Mouse (Mus musculus): Measurements from ENCODE around the gene Rftn1. TPM values are rescaled to one million over a fixed set of nuclear protein-coding genes. Genes with fewer than 3 reads are reported as not detected.

The Rftn1 gene
- polyA plus RNA-seq, 1 experiment = 67.4 TPM

GRCm38 (mm10) chr17:50185083-50185482 lies 5.4 kb downstream of the Rftn1 start:
- no peak for TF ChIP-seq POLR2A (IDR thresholded peaks at IDR 0.05; ENCODE audit: low read depth, low read length)
- TF ChIP-seq CTCF (IDR thresholded peaks at IDR 0.05; ENCODE audit: extremely low read depth, insufficient read depth, insufficient read length, insufficient replicate concordance) = no peak
- no peak for DNase-seq (ENCODE audit: low read depth in 1 of 2, low spot score in 2 of 2)
- peak overlapping the region; percentile 86 for H3K27ac ChIP-seq (ENCODE audit: insufficient read depth, low read length)
- no peaks in the 10 kb centered on the region for H3K27me3 ChIP-seq (ENCODE audit: control insufficient read depth, insufficient read depth, low read length)
- WGBS = 67% methylated on average over 4 of the region's 4 CpGs
- no peaks in the 10 kb centered on the region for H3K36me3 ChIP-seq (ENCODE audit: control insufficient read depth, insufficient read depth, low read length)
- H3K4me1 ChIP-seq (ENCODE audit: control insufficient read depth, insufficient read depth, insufficient read length) = peaks cover 54% of the 10 kb centered on the region
- H3K4me3 ChIP-seq (ENCODE audit: extremely low read depth, insufficient read depth, insufficient read length) = no peak overlapping the region

GRCm38 (mm10) chr17:50184217-50185038 lies 6.0 kb downstream of the Rftn1 start:
- no peak for TF ChIP-seq POLR2A (IDR thresholded peaks at IDR 0.05; ENCODE audit: low read depth, low read length)
- TF ChIP-seq CTCF (IDR thresholded peaks at IDR 0.05; ENCODE audit: extremely low read depth, insufficient read depth, insufficient read length, insufficient replicate concordance) = no peak
- Histone ChIP-seq H3K27ac (ENCODE audit: insufficient read depth, low read length) (no peak overlapping the region), H3K4me3 (ENCODE audit: extremely low read depth, insufficient read depth, insufficient read length) (no peak overlapping the region), H3K27me3 (ENCODE audit: control insufficient read depth, insufficient read depth, low read length) (no peaks in the 10 kb centered on the region), H3K36me3 (ENCODE audit: control insufficient read depth, insufficient read depth, low read length) (no peaks in the 10 kb centered on the region), H3K4me1 (ENCODE audit: control insufficient read depth, insufficient read depth, insufficient read length) (peaks cover 60% of the 10 kb centered on the region)
- no peak for DNase-seq (ENCODE audit: low read depth in 1 of 2, low spot score in 2 of 2)
- WGBS = 92% methylated on average over 12 of the region's 12 CpGs

GRCm38 (mm10) chr17:50183300-50183699 lies 7.2 kb downstream of the Rftn1 start:
- no peak overlapping the region for H3K27ac ChIP-seq (ENCODE audit: insufficient read depth, low read length)
- no peak overlapping the region for H3K4me3 ChIP-seq (ENCODE audit: extremely low read depth, insufficient read depth, insufficient read length)
- peaks cover 58% of the 10 kb centered on the region for H3K4me1 ChIP-seq (ENCODE audit: control insufficient read depth, insufficient read depth, insufficient read length)
- no peaks in the 10 kb centered on the region for H3K36me3 ChIP-seq (ENCODE audit: control insufficient read depth, insufficient read depth, low read length)
- TF ChIP-seq POLR2A (IDR thresholded peaks at IDR 0.05; ENCODE audit: low read depth, low read length) = no peak
- no peak for TF ChIP-seq CTCF (IDR thresholded peaks at IDR 0.05; ENCODE audit: extremely low read depth, insufficient read depth, insufficient read length, insufficient replicate concordance)
- H3K27me3 ChIP-seq (ENCODE audit: control insufficient read depth, insufficient read depth, low read length) = no peaks in the 10 kb centered on the region
- 47% methylated on average over 4 of the region's 4 CpGs for WGBS
- DNase-seq (ENCODE audit: low read depth in 1 of 2, low spot score in 2 of 2) = no peak

- TF ChIP-seq POLR2A (IDR thresholded peaks at IDR 0.05; ENCODE audit: low read depth, low read length) (no peak), CTCF (IDR thresholded peaks at IDR 0.05; ENCODE audit: extremely low read depth, insufficient read depth, insufficient read length, insufficient replicate concordance) (no peak)
- WGBS = 23% methylated on average over 3 of the region's 3 CpGs
- Histone ChIP-seq H3K4me3 (ENCODE audit: extremely low read depth, insufficient read depth, insufficient read length) (no peak overlapping the region), H3K27me3 (ENCODE audit: control insufficient read depth, insufficient read depth, low read length) (no peaks in the 10 kb centered on the region), H3K4me1 (ENCODE audit: control insufficient read depth, insufficient read depth, insufficient read length) (peaks cover 58% of the 10 kb centered on the region), H3K36me3 (ENCODE audit: control insufficient read depth, insufficient read depth, low read length) (peaks cover 3% of the 10 kb centered on the region), H3K27ac (ENCODE audit: insufficient read depth, low read length) (peak overlapping the region; percentile 64)
- peak; percentile 66 to 86 for DNase-seq (ENCODE audit: low read depth in 1 of 2, low spot score in 2 of 2)
Observed at GRCm38 (mm10) chr17:50182542-50182951, 7.9 kb downstream of the Rftn1 start.

GRCm38 (mm10) chr17:50180899-50181570 lies 9.4 kb downstream of the Rftn1 start:
- Histone ChIP-seq H3K4me3 (ENCODE audit: extremely low read depth, insufficient read depth, insufficient read length) (no peak overlapping the region), H3K4me1 (ENCODE audit: control insufficient read depth, insufficient read depth, insufficient read length) (peaks cover 56% of the 10 kb centered on the region), H3K27ac (ENCODE audit: insufficient read depth, low read length) (peak overlapping the region; percentile 69), H3K27me3 (ENCODE audit: control insufficient read depth, insufficient read depth, low read length) (no peaks in the 10 kb centered on the region), H3K36me3 (ENCODE audit: control insufficient read depth, insufficient read depth, low read length) (peaks cover 3% of the 10 kb centered on the region)
- 50% methylated on average over 4 of the region's 4 CpGs for WGBS
- peak; percentile 34 to 83 for DNase-seq (ENCODE audit: low read depth in 1 of 2, low spot score in 2 of 2)
- TF ChIP-seq CTCF (IDR thresholded peaks at IDR 0.05; ENCODE audit: extremely low read depth, insufficient read depth, insufficient read length, insufficient replicate concordance) = no peak
- TF ChIP-seq POLR2A (IDR thresholded peaks at IDR 0.05; ENCODE audit: low read depth, low read length) = no peak

GRCm38 (mm10) chr17:50173776-50174175 lies 16.7 kb downstream of the Rftn1 start:
- H3K27ac ChIP-seq (ENCODE audit: insufficient read depth, low read length) = peak overlapping the region; percentile 55
- DNase-seq (ENCODE audit: low read depth in 1 of 2, low spot score in 2 of 2) = no peak
- H3K4me1 ChIP-seq (ENCODE audit: control insufficient read depth, insufficient read depth, insufficient read length) = peaks cover 28% of the 10 kb centered on the region
- peaks cover 3% of the 10 kb centered on the region for H3K36me3 ChIP-seq (ENCODE audit: control insufficient read depth, insufficient read depth, low read length)
- no peaks in the 10 kb centered on the region for H3K27me3 ChIP-seq (ENCODE audit: control insufficient read depth, insufficient read depth, low read length)
- 42% methylated on average over 3 of the region's 3 CpGs for WGBS
- no peak overlapping the region for H3K4me3 ChIP-seq (ENCODE audit: extremely low read depth, insufficient read depth, insufficient read length)
- no peak for TF ChIP-seq POLR2A (IDR thresholded peaks at IDR 0.05; ENCODE audit: low read depth, low read length)
- no peak for TF ChIP-seq CTCF (IDR thresholded peaks at IDR 0.05; ENCODE audit: extremely low read depth, insufficient read depth, insufficient read length, insufficient replicate concordance)

Data from spleen, adult 2 months (tissue).